Mouse (Mus musculus): ENCODE results near the gene Rab17. TPM values are rescaled to one million over a fixed set of nuclear protein-coding genes. Genes with fewer than 3 reads are reported as not detected.

Rab17 gene
- polyA plus RNA-seq, 1 experiment from 2014 or later: 0.21 TPM

DNA sequence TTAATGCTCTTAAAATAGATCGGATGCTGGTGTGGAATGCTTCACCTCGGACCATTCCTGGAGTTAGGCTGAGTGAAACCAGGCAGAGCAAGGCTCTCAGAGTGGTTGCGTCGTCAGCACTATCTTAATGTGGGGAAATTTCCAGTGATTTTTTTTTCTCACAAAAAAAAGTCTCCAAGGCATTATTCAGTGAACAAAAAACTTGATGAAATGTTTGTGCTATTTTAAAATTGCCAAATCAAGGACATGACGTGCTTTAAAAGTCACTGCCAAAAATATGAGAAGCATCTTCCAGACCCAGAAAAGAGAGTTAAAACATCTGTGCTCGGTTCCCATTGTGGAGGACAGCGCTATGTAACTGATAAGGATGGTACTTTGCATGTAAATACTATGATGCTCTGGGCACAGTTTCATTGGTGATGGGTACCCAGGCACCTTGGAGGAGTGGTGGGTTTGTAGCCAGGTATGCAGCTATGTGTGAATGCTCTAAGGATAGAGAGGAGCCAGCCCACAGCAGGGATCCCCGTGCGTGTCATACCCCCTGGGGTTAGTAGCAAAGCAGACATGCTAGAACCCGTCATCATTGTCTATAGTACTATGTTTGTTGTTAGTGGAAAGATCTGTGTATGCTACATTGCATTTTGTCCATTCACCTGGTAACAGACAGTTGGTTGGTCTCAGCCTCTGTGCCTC, 11.3 kb upstream of the Rab17 start:
- Histone ChIP-seq H3K27ac (replicated peaks) (no peak overlapping the region), H3K4me3 (no peak overlapping the region), H3K27me3 (no peaks in the 10 kb centered on the region), H3K4me2 (no peak overlapping the region), H3K36me3 (no peaks in the 10 kb centered on the region), H3K9me3 (no peaks in the 10 kb centered on the region), H3K4me1 (replicated peaks) (peaks cover 6% of the 10 kb centered on the region), H3K9ac (no peak overlapping the region)
- ATAC-seq (ENCODE audit: low read depth): no peak
- WGBS: 83% methylated on average over 10 of the region's 10 CpGs

DNA sequence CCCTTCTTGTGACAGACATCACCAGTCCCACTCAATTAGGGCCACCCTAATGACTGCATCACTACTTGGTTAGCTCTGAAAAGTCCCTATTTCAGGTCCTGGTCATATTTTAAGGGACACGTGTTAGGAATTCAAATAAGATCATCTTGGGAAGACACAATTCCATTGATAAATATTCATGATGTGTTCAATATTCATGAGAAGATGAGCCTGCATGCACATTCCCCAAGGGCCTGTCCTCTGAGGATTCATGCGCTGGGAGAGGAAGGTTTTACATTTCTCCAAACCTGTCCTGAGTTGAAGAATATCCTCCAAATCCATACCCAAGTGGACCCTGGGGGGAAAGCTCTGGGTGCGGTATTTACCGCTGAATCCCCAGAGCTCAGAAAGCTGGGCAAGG, 6.5 kb upstream of the Rab17 start:
- no peaks in the 10 kb centered on the region for H3K36me3 ChIP-seq
- no peak overlapping the region for H3K9ac ChIP-seq
- no peaks in the 10 kb centered on the region for H3K9me3 ChIP-seq
- no peak overlapping the region for H3K4me3 ChIP-seq
- ATAC-seq (ENCODE audit: low read depth): no peak
- H3K4me1 ChIP-seq (replicated peaks): peaks cover 37% of the 10 kb centered on the region
- WGBS: 37% methylated on average over 4 of the region's 4 CpGs
- no peak overlapping the region for H3K4me2 ChIP-seq
- no peak overlapping the region for H3K27ac ChIP-seq (replicated peaks)
- H3K27me3 ChIP-seq: no peaks in the 10 kb centered on the region

DNA sequence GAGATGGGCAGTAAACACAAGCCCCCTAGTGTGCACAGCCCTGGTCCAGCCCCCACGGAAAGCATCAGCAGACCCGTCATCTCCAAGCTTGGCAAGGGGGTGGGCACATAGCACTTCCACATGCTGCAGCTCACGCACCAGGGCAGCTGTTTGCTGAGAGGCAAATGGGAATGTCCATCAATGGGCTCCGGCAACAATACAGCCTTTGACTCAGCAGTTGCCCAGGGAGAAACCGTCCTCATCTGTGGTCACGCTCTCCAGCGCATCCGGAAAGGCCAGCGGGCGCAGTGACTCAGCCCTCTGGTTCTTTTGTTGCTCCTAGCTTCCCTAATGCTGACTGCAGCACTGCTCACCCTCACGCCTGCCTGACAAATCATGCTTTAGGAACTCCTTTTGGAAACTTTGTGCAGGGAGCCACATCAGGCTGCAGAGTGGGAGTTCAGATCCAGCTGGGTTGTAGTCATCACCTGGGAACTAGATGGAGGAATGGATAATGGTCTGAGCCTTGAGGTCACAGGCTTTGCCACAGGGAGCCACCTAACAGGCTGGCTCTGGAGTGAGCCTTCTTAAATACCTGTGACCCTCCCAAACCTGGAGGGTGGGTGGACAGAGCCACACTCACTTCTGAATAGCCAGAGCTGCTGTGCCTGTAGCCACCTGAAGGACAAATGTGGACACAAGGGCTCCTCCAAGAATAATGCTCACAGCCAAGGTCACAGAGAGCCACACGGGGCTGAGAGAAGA, 5.6 kb upstream of the Rab17 start:
- Histone ChIP-seq H3K4me1 (replicated peaks) (peaks cover 37% of the 10 kb centered on the region), H3K36me3 (no peaks in the 10 kb centered on the region), H3K9ac (peak overlapping the region; percentile 41), H3K9me3 (no peaks in the 10 kb centered on the region), H3K4me3 (peak overlapping the region; percentile 4; the same call in 1 of the 2 replicates), H3K4me2 (peak overlapping the region; percentile 40), H3K27ac (replicated peaks) (no peak overlapping the region; the same call in 1 of the 2 replicates), H3K27me3 (no peaks in the 10 kb centered on the region)
- 6% methylated on average over 12 of the region's 12 CpGs for WGBS
- peak; percentile 59 for ATAC-seq (ENCODE audit: low read depth)

DNA sequence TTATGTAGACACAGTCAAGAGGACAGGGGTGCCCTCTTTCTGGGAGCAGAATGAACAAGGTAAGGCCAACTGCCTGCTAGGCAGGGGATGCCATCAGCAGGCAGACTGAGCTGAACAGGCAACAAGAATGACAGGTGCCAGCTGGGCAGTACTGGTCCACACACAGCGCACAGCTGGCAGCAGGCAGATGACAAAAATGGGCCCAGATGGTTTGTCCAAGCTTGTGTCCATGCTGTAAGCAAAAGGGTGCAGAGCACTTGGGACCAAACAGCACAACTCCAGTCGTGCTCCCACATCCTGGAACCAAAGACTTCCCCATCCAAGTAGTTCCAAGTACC, 4.1 kb upstream of the Rab17 start:
- Histone ChIP-seq H3K4me1 (replicated peaks) (peaks cover 38% of the 10 kb centered on the region), H3K9me3 (no peaks in the 10 kb centered on the region), H3K36me3 (no peaks in the 10 kb centered on the region), H3K4me2 (no peak overlapping the region), H3K9ac (peak overlapping the region; percentile 31; the same call in 1 of the 2 replicates), H3K4me3 (no peak overlapping the region), H3K27ac (replicated peaks) (no peak overlapping the region), H3K27me3 (no peaks in the 10 kb centered on the region)
- ATAC-seq (ENCODE audit: low read depth): no peak
- WGBS: 73% methylated on average over 2 of the region's 2 CpGs

DNA sequence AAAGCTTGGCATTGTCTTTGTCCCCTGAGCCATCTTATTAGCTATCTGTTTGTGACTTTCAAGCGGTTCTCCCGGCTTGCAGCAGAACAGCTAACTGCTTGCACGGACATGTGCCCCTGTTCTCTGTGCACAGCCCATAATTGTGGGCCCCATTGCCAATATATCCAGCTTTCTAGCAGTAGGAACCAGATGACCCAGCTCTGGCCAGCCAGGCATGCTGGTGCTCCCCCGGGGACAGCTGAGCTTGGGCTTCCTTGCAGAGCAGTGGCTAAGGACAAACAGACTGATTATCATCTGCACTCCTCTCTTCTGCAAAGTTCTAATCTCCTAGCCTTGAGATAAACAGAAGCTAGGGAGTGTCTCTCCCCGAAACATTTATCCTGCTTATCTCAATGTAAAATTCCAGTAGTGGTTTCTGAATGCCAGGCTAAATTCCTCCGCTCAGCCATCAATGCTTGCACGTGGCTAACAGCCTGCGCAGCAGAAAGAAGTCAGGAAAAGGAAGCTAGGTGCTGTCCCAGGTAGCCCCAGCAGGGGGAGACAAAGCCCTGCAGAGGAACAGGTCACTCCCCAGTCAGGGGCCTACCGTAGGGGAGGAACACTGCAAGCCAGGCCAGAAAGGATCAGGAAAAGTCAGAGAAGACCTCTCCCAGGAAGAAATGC, 3.6 kb upstream of the Rab17 start:
- H3K27me3 ChIP-seq: no peaks in the 10 kb centered on the region
- peaks cover 42% of the 10 kb centered on the region for H3K4me1 ChIP-seq (replicated peaks)
- H3K9ac ChIP-seq: peak overlapping the region; percentile 31; the same call in 1 of the 2 replicates
- no peak overlapping the region for H3K4me3 ChIP-seq
- H3K27ac ChIP-seq (replicated peaks): no peak overlapping the region
- H3K9me3 ChIP-seq: no peaks in the 10 kb centered on the region
- H3K4me2 ChIP-seq: 0 out of 2 replicates have a peak overlapping the region, but pooled peaks have one; percentile 20
- no peaks in the 10 kb centered on the region for H3K36me3 ChIP-seq
- 23% methylated on average over 9 of the region's 9 CpGs for WGBS
- peak; percentile 74 for ATAC-seq (ENCODE audit: low read depth)

DNA sequence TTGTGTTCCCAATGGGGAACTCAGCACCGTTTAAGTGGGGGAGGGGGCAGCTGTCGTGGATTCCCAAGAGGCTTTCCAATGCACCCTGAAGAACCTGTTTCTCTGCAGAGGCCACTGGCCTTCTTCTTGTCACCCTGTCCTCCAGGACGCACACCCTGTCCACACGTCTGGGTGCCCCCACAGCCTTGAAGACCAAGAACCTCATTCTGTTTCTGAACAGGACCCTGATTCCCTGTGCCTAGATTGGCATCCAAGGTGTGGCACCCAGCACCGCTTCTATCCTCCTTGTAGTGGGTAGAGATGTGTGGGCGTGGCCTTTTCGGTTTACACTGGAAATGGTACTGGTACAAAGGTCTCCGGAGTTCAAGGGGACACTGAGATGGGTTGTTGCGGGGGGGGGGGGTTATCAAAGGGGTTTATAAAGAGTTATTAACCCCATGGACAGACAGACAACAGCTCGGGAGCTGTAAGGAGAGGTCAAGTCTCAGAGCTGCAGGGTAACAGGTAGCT, 475 bp upstream of the Rab17 start:
- no peak overlapping the region for H3K27ac ChIP-seq (replicated peaks)
- H3K27me3 ChIP-seq: no peaks in the 10 kb centered on the region
- no peaks in the 10 kb centered on the region for H3K9me3 ChIP-seq
- H3K9ac ChIP-seq: no peak overlapping the region
- no peaks in the 10 kb centered on the region for H3K36me3 ChIP-seq
- ATAC-seq (ENCODE audit: low read depth): no peak
- peaks cover 34% of the 10 kb centered on the region for H3K4me1 ChIP-seq (replicated peaks)
- 81% methylated on average over 10 of the region's 10 CpGs for WGBS
- no peak overlapping the region for H3K4me2 ChIP-seq
- H3K4me3 ChIP-seq: no peak overlapping the region

DNA sequence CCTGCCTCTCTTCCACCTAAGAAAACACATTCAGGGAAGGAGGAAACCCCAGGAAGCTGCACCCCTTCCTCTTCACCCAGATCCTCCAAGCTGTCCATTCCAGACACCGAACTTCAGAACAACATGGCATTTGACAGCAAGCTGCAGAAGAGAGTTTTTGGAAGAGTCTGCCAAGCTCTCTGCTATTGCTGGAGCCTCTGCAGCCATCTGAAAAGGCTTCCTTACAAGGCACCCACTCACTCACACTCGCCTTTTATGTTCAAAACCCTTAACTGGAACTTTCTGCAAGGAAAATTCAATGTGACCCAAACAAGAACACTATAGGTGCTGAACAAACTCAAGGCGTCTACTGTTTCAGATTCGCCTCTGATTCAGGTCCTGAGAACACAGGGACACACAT, 812 bp downstream of the Rab17 start:
- Histone ChIP-seq H3K4me2 (no peak overlapping the region), H3K27me3 (no peaks in the 10 kb centered on the region), H3K4me3 (no peak overlapping the region), H3K36me3 (no peaks in the 10 kb centered on the region), H3K27ac (replicated peaks) (no peak overlapping the region), H3K9ac (no peak overlapping the region), H3K9me3 (no peaks in the 10 kb centered on the region), H3K4me1 (replicated peaks) (peaks cover 21% of the 10 kb centered on the region)
- ATAC-seq (ENCODE audit: low read depth): no peak
- WGBS: 85% methylated on average over 4 of the region's 4 CpGs

DNA sequence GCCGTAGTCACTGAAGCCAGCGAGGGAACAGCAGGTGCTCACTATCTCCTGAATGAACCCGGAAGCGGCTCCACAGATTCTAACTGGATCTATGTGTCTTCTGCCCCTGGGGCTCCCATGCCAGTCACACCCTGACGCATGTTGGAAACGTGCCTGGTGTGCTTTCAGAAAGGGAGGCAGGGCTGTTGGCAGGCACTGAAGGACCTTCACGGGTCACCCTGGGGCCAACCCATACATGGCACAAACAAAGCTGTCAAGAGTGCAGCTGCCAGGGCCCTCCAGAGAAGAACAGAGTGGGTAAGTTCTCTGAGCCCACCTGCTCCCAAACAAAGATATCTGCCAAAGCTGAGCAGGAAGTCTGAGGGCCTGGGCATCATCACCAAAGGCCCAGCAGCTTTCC, 1.9 kb downstream of the Rab17 start:
- 49% methylated on average over 7 of the region's 7 CpGs for WGBS
- Histone ChIP-seq H3K36me3 (no peaks in the 10 kb centered on the region), H3K27me3 (no peaks in the 10 kb centered on the region), H3K4me2 (no peak overlapping the region), H3K27ac (replicated peaks) (no peak overlapping the region), H3K4me3 (no peak overlapping the region), H3K9ac (no peak overlapping the region), H3K4me1 (replicated peaks) (peaks cover 11% of the 10 kb centered on the region), H3K9me3 (no peaks in the 10 kb centered on the region)
- ATAC-seq (ENCODE audit: low read depth): peak; percentile 79

DNA sequence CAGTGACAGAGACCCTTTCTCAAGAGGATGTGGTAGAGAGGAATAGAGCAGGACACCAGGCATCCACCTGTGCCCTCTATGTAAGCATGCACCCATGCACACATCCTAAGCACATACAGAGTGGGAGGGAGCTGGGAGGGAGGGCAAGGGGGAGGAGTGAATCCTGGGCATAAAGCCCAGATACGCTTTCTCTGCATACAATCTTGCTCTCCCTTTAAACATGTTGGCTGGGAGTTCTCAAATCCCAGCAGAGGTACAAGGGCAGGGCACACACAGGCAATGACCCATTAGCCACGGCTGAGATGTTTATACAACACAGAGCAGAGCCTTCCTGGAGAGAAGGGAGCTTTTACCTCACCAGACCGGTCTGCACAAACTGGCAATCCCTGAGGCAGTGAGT, 6.5 kb downstream of the Rab17 start:
- no peaks in the 10 kb centered on the region for H3K36me3 ChIP-seq
- H3K27me3 ChIP-seq: peaks cover 4% of the 10 kb centered on the region; the same call in 1 of the 2 replicates
- peaks cover 6% of the 10 kb centered on the region for H3K4me1 ChIP-seq (replicated peaks)
- H3K9ac ChIP-seq: no peak overlapping the region
- H3K27ac ChIP-seq (replicated peaks): no peak overlapping the region
- no peak overlapping the region for H3K4me2 ChIP-seq
- no peak overlapping the region for H3K4me3 ChIP-seq
- H3K9me3 ChIP-seq: no peaks in the 10 kb centered on the region
- ATAC-seq (ENCODE audit: low read depth): no peak
- WGBS: 26% methylated on average over 3 of the region's 3 CpGs

DNA sequence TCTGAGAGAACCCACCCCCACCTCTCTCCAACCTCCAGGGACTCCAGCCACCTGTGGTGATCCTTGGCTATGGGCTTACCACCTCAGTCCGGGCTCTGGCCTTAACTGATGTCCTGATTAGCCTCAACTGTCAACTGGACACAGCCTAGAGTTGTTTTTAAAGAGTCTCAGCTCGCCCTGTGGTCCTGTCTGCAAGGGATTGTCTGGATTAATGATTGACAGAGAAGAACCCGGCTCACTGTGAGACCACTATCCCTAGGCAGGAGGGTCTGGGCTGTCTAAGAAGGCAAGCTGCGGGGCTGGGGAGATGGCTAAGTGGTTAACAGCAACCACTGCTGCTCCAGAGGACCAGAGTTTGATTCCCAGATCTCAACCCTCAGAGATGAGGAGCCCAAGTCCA, 6.9 kb downstream of the Rab17 start:
- Histone ChIP-seq H3K27me3 (peaks cover 7% of the 10 kb centered on the region; the same call in 1 of the 2 replicates), H3K36me3 (no peaks in the 10 kb centered on the region), H3K4me3 (no peak overlapping the region), H3K4me1 (replicated peaks) (peaks cover 2% of the 10 kb centered on the region), H3K4me2 (no peak overlapping the region), H3K27ac (replicated peaks) (no peak overlapping the region), H3K9ac (no peak overlapping the region), H3K9me3 (no peaks in the 10 kb centered on the region)
- 26% methylated on average over 4 of the region's 4 CpGs for WGBS
- ATAC-seq (ENCODE audit: low read depth): no peak

DNA sequence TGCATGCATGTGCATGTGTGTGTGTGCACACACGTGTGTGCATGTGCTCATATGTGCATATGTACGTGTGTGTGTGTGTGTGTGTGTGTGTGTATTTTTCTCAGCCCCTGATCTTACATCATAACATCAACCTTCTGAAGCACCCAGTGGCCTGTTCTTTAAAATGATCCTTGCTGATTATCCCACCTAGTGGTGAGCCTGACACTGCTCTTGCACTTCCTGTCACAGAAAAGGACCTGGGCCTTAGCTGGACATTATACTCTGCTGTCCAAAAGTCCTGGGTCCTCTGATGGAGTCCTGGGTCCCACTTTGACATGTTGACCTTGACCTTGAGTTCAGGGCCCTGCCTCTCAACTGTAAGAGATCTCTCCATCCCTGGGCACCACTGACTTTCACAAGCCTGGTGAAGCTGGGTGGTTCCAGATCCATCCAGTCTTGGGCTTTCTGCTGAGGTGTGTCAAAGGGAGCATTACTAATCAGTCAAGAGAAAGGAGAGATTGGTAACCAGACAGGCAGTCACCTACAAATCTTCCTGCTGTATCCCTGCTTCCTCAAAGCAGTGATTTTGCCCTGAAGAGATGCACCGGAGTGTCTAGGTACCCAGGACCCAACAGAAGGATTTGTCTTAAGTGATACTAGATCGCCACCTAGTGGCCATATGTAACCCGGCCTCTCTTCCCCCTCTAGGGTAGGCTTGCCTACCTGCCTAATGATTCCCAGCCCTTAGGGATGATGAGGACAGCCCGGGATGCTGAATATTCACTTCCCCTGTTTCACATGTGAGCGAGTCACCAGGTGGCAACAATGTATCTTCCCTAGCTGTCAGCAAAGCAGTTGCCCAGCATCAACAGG, 13.0 kb downstream of the Rab17 start:
- WGBS: 33% methylated on average over 7 of the region's 7 CpGs
- H3K4me1 ChIP-seq (replicated peaks): peaks cover 6% of the 10 kb centered on the region; the same call in 1 of the 2 replicates
- peak; percentile 85; the same call in 1 of the 2 replicates for ATAC-seq (ENCODE audit: low read depth)

More for the DNA sequence above, 13.0 kb downstream of the Rab17 start:
- Histone ChIP-seq H3K36me3 (no peaks in the 10 kb centered on the region), H3K9ac (no peak overlapping the region), H3K27ac (replicated peaks) (no peak overlapping the region), H3K9me3 (no peaks in the 10 kb centered on the region), H3K27me3 (peaks cover 7% of the 10 kb centered on the region; the same call in 1 of the 2 replicates), H3K4me3 (no peak overlapping the region), H3K4me2 (no peak overlapping the region)
